Mouse (Mus musculus): ENCODE results near the gene Gli1.

DNA sequence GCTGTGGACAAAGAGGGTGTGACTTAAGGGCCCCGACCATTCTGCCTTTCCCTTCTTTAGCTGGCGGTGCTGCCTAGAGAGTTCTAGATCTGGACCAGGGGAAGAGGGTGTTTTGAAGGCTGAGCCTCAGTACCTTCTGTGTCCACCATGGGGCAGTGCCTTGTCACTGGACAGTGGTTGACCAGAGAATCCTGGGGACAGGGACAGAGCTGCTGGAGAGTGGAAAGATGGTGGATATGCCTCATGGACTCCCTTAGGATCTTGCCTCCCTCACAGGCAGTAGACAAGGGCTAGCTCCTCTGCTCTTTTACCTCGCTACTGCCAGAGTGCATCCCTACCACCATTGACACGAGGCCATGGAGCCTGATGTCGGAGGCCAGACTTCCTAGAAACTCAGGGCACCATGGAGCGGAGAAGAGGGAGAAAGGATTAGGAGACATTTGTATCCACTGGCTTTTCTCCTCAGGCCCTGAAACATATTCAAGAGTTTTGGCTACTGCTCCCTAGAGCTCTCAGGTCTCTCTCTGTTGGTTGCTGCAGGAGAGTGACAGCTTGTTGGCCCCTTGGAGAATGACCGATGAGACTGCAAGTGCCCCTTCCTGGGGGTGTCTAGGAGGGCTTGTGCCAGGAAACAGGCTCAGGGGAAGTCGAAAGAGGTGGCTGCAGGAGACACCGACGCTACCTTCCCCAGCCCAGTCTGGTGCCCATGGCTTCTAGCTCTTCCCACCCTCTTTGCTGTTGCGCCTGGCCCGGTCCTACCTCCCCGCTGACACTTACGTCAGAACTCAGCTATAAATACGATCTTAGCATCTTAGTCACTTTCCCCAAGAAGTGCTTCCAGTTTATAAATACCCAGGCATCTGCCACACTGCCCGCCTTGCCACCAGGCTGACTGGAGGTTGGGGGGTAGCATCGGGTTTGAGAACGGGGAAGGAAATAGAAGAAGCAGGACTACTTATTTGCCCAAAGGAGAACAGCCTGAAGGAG, 12.4 kb upstream of the Gli1 start, which contains the start of gene Inhbe:
- TF ChIP-seq MAFK (IDR thresholded peaks at IDR 0.05; ENCODE audit: insufficient read depth, low read depth, low read length) = no peak
- no peak for TF ChIP-seq ZC3H11A (IDR thresholded peaks at IDR 0.05; ENCODE audit: borderline replicate concordance, low read depth, low read length)
